In genomic region chr14:26504541-26504940, GRCm38 (mm10) we compare ENCODE assay signal across 22 mouse cellular contexts. TPM values are rescaled to one million over a fixed set of nuclear protein-coding genes. Genes with fewer than 3 reads are reported as not detected.
DNase-seq lines count a peak whose midpoint lies in the region; ATAC-seq and TF ChIP-seq lines count a peak whose summit lies in the region.
"Had no signal": no experiment of that assay in that cellular context is flagged by ENCODE, and none has a peak within 500 bp of the region (broad histone marks: within the 10 kb centered on the region; RNA-seq: fewer than 3 reads in every experiment).

No protein-coding gene starts in this region.

- no peak overlapping the region for H3K4me3 ChIP-seq in heart, adult 2 months
- H3K4me3 ChIP-seq: embryonic facial prominence, embryonic 10.5 days; embryonic facial prominence, embryonic 12.5 days; forebrain, embryonic 13.5 days; forebrain, embryonic 15.5 days had no signal

- TF ChIP-seq POLR2A in heart, adult 2 months (IDR thresholded peaks at IDR 0.05; ENCODE audit: insufficient read depth, low read depth, low read length): no peak

- peak overlapping the region; percentile 16; the same call in 1 of the 2 replicates for H3K27ac ChIP-seq in heart, adult 2 months
- H3K27ac ChIP-seq: embryonic facial prominence, embryonic 10.5 days; embryonic facial prominence, embryonic 12.5 days; forebrain, embryonic 13.5 days; forebrain, embryonic 15.5 days had no signal

- no peak for TF ChIP-seq EP300 in heart, adult 2 months (IDR thresholded peaks at IDR 0.05; ENCODE audit: insufficient read depth, low read depth, low read length)

- no peaks in the 10 kb centered on the region for H3K27me3 ChIP-seq in heart, adult 2 months (ENCODE audit: control insufficient read depth, insufficient read depth, low read length)
- H3K27me3 ChIP-seq: CH12.LX; embryonic facial prominence, embryonic 12.5 days; forebrain, embryonic 13.5 days; forebrain, embryonic 15.5 days; Patski had no signal

- DNase-seq in gastrocnemius, adult 18-20 months (ENCODE audit: low spot score): peak; percentile 58
- DNase-seq in gastrocnemius, adult 8-10 months (ENCODE audit: low spot score in 2 of 2): no peak
- DNase-seq in heart, adult 2 months: no peak
- DNase-seq in heart, postnatal 25 days (ENCODE audit: low spot score): no peak
- DNase-seq: adrenal gland, adult 8-10 months; adrenal gland, postnatal 14 days; adrenal gland, postnatal 36 days; B cell, adult 2 months; cerebellum, adult 11-12 months; cerebellum, adult 2 months; cerebellum, adult 9-10 months; cerebellum, postnatal 10 days; cerebellum, postnatal 25 days had no signal

- no peak overlapping the region for H3K9ac ChIP-seq in heart, adult 2 months (ENCODE audit: low read depth, low read length)
- H3K9ac ChIP-seq: embryonic facial prominence, embryonic 12.5 days; forebrain, embryonic 13.5 days; forebrain, embryonic 15.5 days had no signal

- ATAC-seq in megakaryocyte progenitor cell, adult 5-6 weeks (replicated peaks; ENCODE audit: poor library complexity): no peak
- ATAC-seq: activated CD4-positive, CD25-positive, alpha-beta regulatory T cell, adult 4 months; CD4-positive, CD25-positive, alpha-beta regulatory T cell, adult 4 months; forebrain, embryonic 13.5 days; forebrain, embryonic 15.5 days; Patski had no signal

- peaks cover 9% of the 10 kb centered on the region for H3K4me1 ChIP-seq in heart, adult 2 months (ENCODE audit: control insufficient read depth, insufficient read depth, low read length)
- H3K4me1 ChIP-seq: embryonic facial prominence, embryonic 10.5 days; embryonic facial prominence, embryonic 12.5 days; forebrain, embryonic 13.5 days; forebrain, embryonic 15.5 days had no signal

- intact Hi-C loops in heart, adult 2 months (cut with DNase I): no loop called here
- intact Hi-C loops in heart, postnatal 25 days (cut with DNase I): no loop called here

- 72% methylated on average over 4 of the region's 4 CpGs for WGBS in heart, adult 2 months

- TF ChIP-seq CTCF in heart, adult 2 months (IDR thresholded peaks at IDR 0.05): no peak

- H3K79me2 ChIP-seq in heart, adult 2 months (replicated peaks; ENCODE audit: control insufficient read depth, insufficient read depth, low read length): peaks cover 6% of the 10 kb centered on the region

- peaks cover 6% of the 10 kb centered on the region for H3K36me3 ChIP-seq in heart, adult 2 months (ENCODE audit: control insufficient read depth, insufficient read depth, low read length)
- H3K36me3 ChIP-seq: embryonic facial prominence, embryonic 10.5 days; embryonic facial prominence, embryonic 12.5 days; forebrain, embryonic 15.5 days had no signal

RNA-seq across cellular contexts. Expression of gene Slmap, which starts 30.2 kb away (rescaled TPM):
- 10 to 100 TPM; 73.5 to 95.6 TPM for total RNA-seq in gastrocnemius, adult 18-20 months (2021)
- total RNA-seq in gastrocnemius, adult 8-10 months (2022): 10 to 100 TPM; 72.9 to 88.9 (median 79.3) TPM
- total RNA-seq in heart, adult 2 months (2021): 100 to 1,000 TPM; 249 to 283 TPM
- polyA plus RNA-seq in heart, adult 2 months (2012; rRNA removed): 32.7 and 59.1 TPM in 2 replicates
- total RNA-seq in heart, postnatal 25 days (2021): 100 to 1,000 TPM; 280 to 332 TPM
- total RNA-seq in megakaryocyte progenitor cell, adult 5-6 weeks (2015): 82.4 and 91.7 TPM in 2 replicates
- total RNA-seq in megakaryocyte progenitor cell, adult 5-6 weeks (2017): 56.8 and 78.7 TPM in 2 replicates
